Mouse (Mus musculus) brain, adult 10 weeks (tissue): ENCODE results near the gene Syce3. TPM values are rescaled to one million over a fixed set of nuclear protein-coding genes. Genes with fewer than 3 reads are reported as not detected.

Experiments
- polyA plus RNA-seq: library from polyadenylated mRNA; stranded (reverse); fragments of 350-450 nt; fragmentation: Illumina TruSeq; extraction: RNeasy Lipid Tissue Mini Kit (QIAGEN cat#74804); gene quantifications from one replicate; pipeline ENCODE4 v1.2.3, GENCODE M21; 2015; ENCODE audit warnings: low read depth, low replicate concordance

Syce3 gene
- not detected for polyA plus RNA-seq

GRCm38 (mm10) chr15:89410118-89410517 is at the start of gene Syce3:
Syce3 (minus strand) TSS chr15:89410503.

GRCm38 (mm10) chr15:89453865-89454478 is 43.7 kb upstream of the Syce3 start, which contains the start of gene Mapk8ip2:
Mapk8ip2 (plus strand) TSS chr15:89453913.

GRCm38 (mm10) chr15:89429352-89430221 is 19.3 kb upstream of the Syce3 start, which contains the start of the genes C730034F03Rik, Gm44502 and Chkb:
C730034F03Rik (plus strand) TSS chr15:89429589.
Gm44502 (minus strand) TSS chr15:89429696.
Chkb (minus strand) TSS chr15:89429908.

GRCm38 (mm10) chr15:89425711-89426121 is 15.4 kb upstream of the Syce3 start, which contains the start of gene Cpt1b:
Cpt1b (minus strand) TSS chr15:89425863.

GRCm38 (mm10) chr15:89384617-89385016 is 25.7 kb downstream of the Syce3 start, which contains the start of gene Klhdc7b:
Klhdc7b (plus strand) TSS chr15:89384917.

GRCm38 (mm10) chr15:89378831-89379401 is 31.4 kb downstream of the Syce3 start, which contains the start of gene Odf3b:
Odf3b (minus strand) TSS chr15:89379282.

GRCm38 (mm10) chr15:89376957-89377356 is 33.3 kb downstream of the Syce3 start, which contains the start of gene Tymp:
Tymp (minus strand) TSS chr15:89377039.

GRCm38 (mm10) chr15:89373762-89374248 is 36.5 kb downstream of the Syce3 start, which contains the start of gene Sco2:
Sco2 (minus strand) TSS chr15:89373846.

GRCm38 (mm10) chr15:89355241-89356187 is 54.8 kb downstream of the Syce3 start, which contains the start of the genes Lmf2 and Ncaph2:
Lmf2 (minus strand) TSS chr15:89355659.
Ncaph2 (plus strand) TSS chr15:89355719.

Other genes with a start within 250 kb of the Syce3 start
- 36.2 TPM for gene Plxnb2, start 229.7 kb downstream of the Syce3 start, polyA plus RNA-seq
- gene Dennd6b, start 214.0 kb downstream of the Syce3 start, polyA plus RNA-seq, result 51.1 TPM
- 78.9 TPM for gene Ppp6r2, start 198.9 kb downstream of the Syce3 start, polyA plus RNA-seq
- 124 TPM for gene Sbf1, start 95.2 kb downstream of the Syce3 start, polyA plus RNA-seq
- not detected for gene Adm2, start 87.8 kb downstream of the Syce3 start, polyA plus RNA-seq
- not detected for gene Miox, start 76.1 kb downstream of the Syce3 start, polyA plus RNA-seq
- 11.3 TPM for gene Lmf2, start 54.8 kb downstream of the Syce3 start, polyA plus RNA-seq
- 80.4 TPM for gene Ncaph2, start 54.8 kb downstream of the Syce3 start, polyA plus RNA-seq
- 29.7 TPM for gene Sco2, start 36.7 kb downstream of the Syce3 start, polyA plus RNA-seq
- 1.7 TPM for gene Tymp, start 33.5 kb downstream of the Syce3 start, polyA plus RNA-seq
- 5.0 TPM for gene Odf3b, start 31.2 kb downstream of the Syce3 start, polyA plus RNA-seq
- gene Klhdc7b, start 25.6 kb downstream of the Syce3 start, polyA plus RNA-seq, result 0.46 TPM
- 1.5 TPM for gene Cpt1b, start 15.4 kb upstream of the Syce3 start, polyA plus RNA-seq
- gene C730034F03Rik, start 19.1 kb upstream of the Syce3 start, polyA plus RNA-seq, result 3.3 TPM
- gene Gm44502, start 19.2 kb upstream of the Syce3 start, polyA plus RNA-seq, result not detected
- gene Chkb, start 19.4 kb upstream of the Syce3 start, polyA plus RNA-seq, result 58.1 TPM
- gene Mapk8ip2, start 43.4 kb upstream of the Syce3 start, polyA plus RNA-seq, result 128 TPM
- gene Arsa, start 66.9 kb upstream of the Syce3 start, polyA plus RNA-seq, result 28.4 TPM
- gene Shank3, start 89.1 kb upstream of the Syce3 start, polyA plus RNA-seq, result 87.4 TPM
- 1.0 TPM for gene Acr, start 157.8 kb upstream of the Syce3 start, polyA plus RNA-seq
- gene Rabl2, start 181.4 kb upstream of the Syce3 start, polyA plus RNA-seq, result 51.8 TPM